Mouse (Mus musculus): ENCODE data around the gene Cpb1.

- TF ChIP-seq CTCF (IDR thresholded peaks at IDR 0.05) (no peak), EP300 (IDR thresholded peaks at IDR 0.05) (no peak)
Measured at GRCm38 (mm10) chr3:20309142-20309541, 33.6 kb upstream of the Cpb1 start.
